Mouse (Mus musculus): ENCODE measurements at regions not wholly inside any gene's neighbourhood (a gene's known extent, or its start where the extent isn't known, plus 50 kb on each side); places are given as distances from the start of the nearest gene placed in this dataset.

GRCm38 (mm10) chr4:9047151-9047550 lies 808.3 kb upstream of the Car8 start:
- ATAC-seq (ENCODE audit: insufficient number of reproducible peaks, insufficient read depth, low FRiP score, low TSS enrichment, low read depth), result no peak
- no peaks in the 10 kb centered on the region for H3K9me3 ChIP-seq
- H3K27ac ChIP-seq, result no peak overlapping the region
- WGBS, result 67% methylated on average over 4 of the region's 4 CpGs
- H3K4me2 ChIP-seq, result no peak overlapping the region
- 0 out of 2 replicates have a peak, but pooled peaks cover 3% of the 10 kb centered on the region for H3K27me3 ChIP-seq
- H3K4me1 ChIP-seq, result no peaks in the 10 kb centered on the region
- no peak overlapping the region for H3K9ac ChIP-seq
- H3K4me3 ChIP-seq, result no peak overlapping the region
- H3K36me3 ChIP-seq, result no peaks in the 10 kb centered on the region

- no peak for ATAC-seq (ENCODE audit: insufficient number of reproducible peaks, insufficient read depth, low FRiP score, low TSS enrichment, low read depth)
- Histone ChIP-seq H3K4me2 (no peak overlapping the region), H3K27me3 (0 out of 2 replicates have a peak, but pooled peaks cover 3% of the 10 kb centered on the region), H3K36me3 (no peaks in the 10 kb centered on the region), H3K4me3 (no peak overlapping the region), H3K27ac (no peak overlapping the region), H3K4me1 (no peaks in the 10 kb centered on the region), H3K9ac (no peak overlapping the region), H3K9me3 (no peaks in the 10 kb centered on the region)
- WGBS, result 87% methylated on average over 14 of the region's 14 CpGs
These were observed 807.6 kb upstream of the Car8 start for GRCm38 (mm10) chr4:9046436-9046835.

GRCm38 (mm10) chr4:9046030-9046429 lies 807.2 kb upstream of the Car8 start:
- Histone ChIP-seq H3K9ac (no peak overlapping the region), H3K27ac (no peak overlapping the region), H3K4me2 (no peak overlapping the region), H3K4me1 (no peaks in the 10 kb centered on the region), H3K4me3 (no peak overlapping the region), H3K27me3 (0 out of 2 replicates have a peak, but pooled peaks cover 3% of the 10 kb centered on the region), H3K36me3 (no peaks in the 10 kb centered on the region), H3K9me3 (no peaks in the 10 kb centered on the region)
- ATAC-seq (ENCODE audit: insufficient number of reproducible peaks, insufficient read depth, low FRiP score, low TSS enrichment, low read depth), result no peak
- WGBS, result 79% methylated on average over 4 of the region's 4 CpGs

GRCm38 (mm10) chr4:9036005-9036404 lies 797.2 kb upstream of the Car8 start:
- Histone ChIP-seq H3K9ac (no peak overlapping the region), H3K36me3 (no peaks in the 10 kb centered on the region), H3K4me1 (0 out of 2 replicates have a peak, but pooled peaks cover 4% of the 10 kb centered on the region), H3K27me3 (no peaks in the 10 kb centered on the region; the same call in 1 of the 2 replicates), H3K9me3 (no peaks in the 10 kb centered on the region), H3K27ac (no peak overlapping the region), H3K4me3 (no peak overlapping the region), H3K4me2 (no peak overlapping the region)
- WGBS, result 75% methylated on average over 4 of the region's 4 CpGs
- ATAC-seq (ENCODE audit: insufficient number of reproducible peaks, insufficient read depth, low FRiP score, low TSS enrichment, low read depth), result no peak

- H3K27me3 ChIP-seq, result no peaks in the 10 kb centered on the region; the same call in 1 of the 2 replicates
- H3K9ac ChIP-seq, result no peak overlapping the region
- H3K4me2 ChIP-seq, result no peak overlapping the region
- no peak for ATAC-seq (ENCODE audit: insufficient number of reproducible peaks, insufficient read depth, low FRiP score, low TSS enrichment, low read depth)
- 0 out of 2 replicates have a peak, but pooled peaks cover 4% of the 10 kb centered on the region for H3K4me1 ChIP-seq
- no peaks in the 10 kb centered on the region for H3K9me3 ChIP-seq
- 53% methylated on average over 4 of the region's 4 CpGs for WGBS
- no peak overlapping the region for H3K4me3 ChIP-seq
- no peak overlapping the region for H3K27ac ChIP-seq
- no peaks in the 10 kb centered on the region for H3K36me3 ChIP-seq
These were observed 796.5 kb upstream of the Car8 start for GRCm38 (mm10) chr4:9035350-9035749.

GRCm38 (mm10) chr4:9034280-9034679 lies 795.4 kb upstream of the Car8 start:
- H3K4me1 ChIP-seq, result 0 out of 2 replicates have a peak, but pooled peaks cover 4% of the 10 kb centered on the region
- H3K9ac ChIP-seq, result no peak overlapping the region
- WGBS, result 46% methylated on average over 4 of the region's 4 CpGs
- no peak overlapping the region for H3K27ac ChIP-seq
- H3K4me2 ChIP-seq, result no peak overlapping the region
- no peaks in the 10 kb centered on the region for H3K36me3 ChIP-seq
- H3K27me3 ChIP-seq, result no peaks in the 10 kb centered on the region; the same call in 1 of the 2 replicates
- no peaks in the 10 kb centered on the region for H3K9me3 ChIP-seq
- no peak overlapping the region for H3K4me3 ChIP-seq
- ATAC-seq (ENCODE audit: insufficient number of reproducible peaks, insufficient read depth, low FRiP score, low TSS enrichment, low read depth), result no peak

GRCm38 (mm10) chr4:9033106-9033642 lies 794.3 kb upstream of the Car8 start:
- Histone ChIP-seq H3K9me3 (no peaks in the 10 kb centered on the region), H3K36me3 (no peaks in the 10 kb centered on the region), H3K4me1 (peaks cover 14% of the 10 kb centered on the region), H3K4me2 (no peak overlapping the region), H3K4me3 (no peak overlapping the region), H3K9ac (no peak overlapping the region), H3K27ac (no peak overlapping the region), H3K27me3 (no peaks in the 10 kb centered on the region; the same call in 1 of the 2 replicates)
- WGBS, result 84% methylated on average over 6 of the region's 6 CpGs
- ATAC-seq (ENCODE audit: insufficient number of reproducible peaks, insufficient read depth, low FRiP score, low TSS enrichment, low read depth), result no peak

- Histone ChIP-seq H3K27me3 (0 out of 2 replicates have a peak, but pooled peaks cover 4% of the 10 kb centered on the region), H3K4me3 (no peak overlapping the region), H3K4me2 (no peak overlapping the region), H3K4me1 (peaks cover 20% of the 10 kb centered on the region), H3K9ac (no peak overlapping the region), H3K27ac (no peak overlapping the region), H3K9me3 (no peaks in the 10 kb centered on the region), H3K36me3 (no peaks in the 10 kb centered on the region)
- no peak for ATAC-seq (ENCODE audit: insufficient number of reproducible peaks, insufficient read depth, low FRiP score, low TSS enrichment, low read depth)
- 42% methylated on average over 6 of the region's 6 CpGs for WGBS
These were observed 792.8 kb upstream of the Car8 start for GRCm38 (mm10) chr4:9031634-9032033.

GRCm38 (mm10) chr4:9028946-9029345 lies 790.1 kb upstream of the Car8 start:
- H3K27me3 ChIP-seq, result peaks cover 29% of the 10 kb centered on the region
- ATAC-seq (ENCODE audit: insufficient number of reproducible peaks, insufficient read depth, low FRiP score, low TSS enrichment, low read depth), result no peak
- H3K9ac ChIP-seq, result no peak overlapping the region
- 16% methylated on average over 6 of the region's 6 CpGs for WGBS
- no peak overlapping the region for H3K27ac ChIP-seq
- H3K4me1 ChIP-seq, result peaks cover 20% of the 10 kb centered on the region
- H3K4me3 ChIP-seq, result peak overlapping the region; percentile 44
- H3K36me3 ChIP-seq, result no peaks in the 10 kb centered on the region
- H3K4me2 ChIP-seq, result peak overlapping the region; percentile 91
- no peaks in the 10 kb centered on the region for H3K9me3 ChIP-seq

GRCm38 (mm10) chr4:9028475-9028874 lies 789.6 kb upstream of the Car8 start:
- H3K27ac ChIP-seq, result no peak overlapping the region
- peaks cover 33% of the 10 kb centered on the region for H3K27me3 ChIP-seq
- under 1% methylated on average over 12 of the region's 12 CpGs for WGBS
- H3K36me3 ChIP-seq, result no peaks in the 10 kb centered on the region
- no peak for ATAC-seq (ENCODE audit: insufficient number of reproducible peaks, insufficient read depth, low FRiP score, low TSS enrichment, low read depth)
- H3K4me3 ChIP-seq, result peak overlapping the region; percentile 44
- peak overlapping the region; percentile 63 for H3K9ac ChIP-seq
- H3K4me2 ChIP-seq, result peak overlapping the region; percentile 91
- H3K9me3 ChIP-seq, result no peaks in the 10 kb centered on the region
- peaks cover 20% of the 10 kb centered on the region for H3K4me1 ChIP-seq

- Histone ChIP-seq H3K4me3 (peak overlapping the region; percentile 44), H3K4me1 (peaks cover 20% of the 10 kb centered on the region), H3K9me3 (no peaks in the 10 kb centered on the region), H3K36me3 (no peaks in the 10 kb centered on the region), H3K4me2 (peak overlapping the region; percentile 91), H3K9ac (peak overlapping the region; percentile 63), H3K27me3 (peaks cover 39% of the 10 kb centered on the region), H3K27ac (no peak overlapping the region)
- no peak for ATAC-seq (ENCODE audit: insufficient number of reproducible peaks, insufficient read depth, low FRiP score, low TSS enrichment, low read depth)
- WGBS, result 1% methylated on average over 30 of the region's 30 CpGs
These were observed 789.1 kb upstream of the Car8 start for GRCm38 (mm10) chr4:9027798-9028404.

GRCm38 (mm10) chr4:9027383-9027782 lies 788.5 kb upstream of the Car8 start:
- H3K4me3 ChIP-seq, result peak overlapping the region; percentile 44; the same call in 1 of the 2 replicates
- H3K27ac ChIP-seq, result no peak overlapping the region
- H3K4me1 ChIP-seq, result peaks cover 20% of the 10 kb centered on the region
- 5% methylated on average over 7 of the region's 7 CpGs for WGBS
- no peaks in the 10 kb centered on the region for H3K9me3 ChIP-seq
- no peak for ATAC-seq (ENCODE audit: insufficient number of reproducible peaks, insufficient read depth, low FRiP score, low TSS enrichment, low read depth)
- no peaks in the 10 kb centered on the region for H3K36me3 ChIP-seq
- H3K27me3 ChIP-seq, result peaks cover 44% of the 10 kb centered on the region
- H3K9ac ChIP-seq, result no peak overlapping the region
- peak overlapping the region; percentile 91 for H3K4me2 ChIP-seq

All from embryonic facial prominence, embryonic 13.5 days (tissue).